Mouse (Mus musculus) ES-E14 (cell line): ENCODE measurements around the gene Arid5b. TPM values are rescaled to one million over a fixed set of nuclear protein-coding genes. Genes with fewer than 3 reads are reported as not detected.

Source experiments
- DNase-seq: peaks from one replicate; pipeline ENCODE4 v3.0.0-alpha.2; 2013; ENCODE audit warnings: low read depth, low spot score
- H3K27ac ChIP-seq: 2 replicates; pipeline ENCODE4 v1.5.1; 2012; ENCODE audit warnings: low read depth, mild to moderate bottlenecking, low read length, moderate library complexity, mixed read lengths; ENCODE audit not compliant: poor library complexity, insufficient read depth, severe bottlenecking
- H3K36me3 ChIP-seq: 2 replicates; pipeline ENCODE4 v1.6.1; 2012; ENCODE audit warnings: mild to moderate bottlenecking, low read length, moderate library complexity, mixed read lengths; ENCODE audit not compliant: control insufficient read depth, poor library complexity, insufficient read depth, severe bottlenecking
- H3K4me1 ChIP-seq, 2 experiments: fragments of 150-350 bp in 1 of 2; sonication (generic) in 1 of 2; 2 replicates each; pipeline ENCODE4 v1.6.1; 2012; ENCODE audit warnings: low read length in 2 of 2, mild to moderate bottlenecking in 1 of 2, mixed read lengths in 1 of 2; ENCODE audit not compliant: control insufficient read depth in 2 of 2, insufficient read depth in 2 of 2, poor library complexity in 1 of 2
- H3K4me3 ChIP-seq, 2 experiments: fragments of 150-350 bp in 1 of 2; sonication (generic) in 1 of 2; 2 replicates each; pipeline ENCODE4 v1.5.1; 2012; ENCODE audit warnings: low read length in 2 of 2, low read depth in 1 of 2, mild to moderate bottlenecking in 1 of 2, mixed read lengths in 1 of 2; ENCODE audit not compliant: insufficient read depth in 1 of 2, poor library complexity in 1 of 2, severe bottlenecking in 1 of 2
- H3K9ac ChIP-seq: 2 replicates; pipeline ENCODE4 v1.6.1; 2012; ENCODE audit warnings: low read depth, mild to moderate bottlenecking, low read length, mixed read lengths; ENCODE audit not compliant: poor library complexity, insufficient read depth, severe bottlenecking
- H3K9me3 ChIP-seq: fragments of 150-350 bp; sonication (generic); 2 replicates; pipeline ENCODE4 v1.6.1; 2012; ENCODE audit warnings: low read depth, mild to moderate bottlenecking, low read length; ENCODE audit not compliant: control insufficient read depth, insufficient read depth
- CHD2 ChIP-seq: IDR thresholded peaks from 2 replicates; pipeline ENCODE4 v1.6.1; 2014; ENCODE audit warnings: mild to moderate bottlenecking, low read depth, low read length, inconsistent platforms
- HCFC1 ChIP-seq: IDR thresholded peaks from 2 replicates; pipeline ENCODE4 v1.6.1; 2012; ENCODE audit warnings: low read length, inconsistent platforms, borderline replicate concordance; ENCODE audit not compliant: insufficient read depth
- MAFK ChIP-seq: IDR thresholded peaks from 2 replicates; pipeline ENCODE4 v1.6.1; 2014; ENCODE audit warnings: mild to moderate bottlenecking, low read depth, low read length, inconsistent platforms; ENCODE audit not compliant: insufficient read depth
- ZC3H11A ChIP-seq: IDR thresholded peaks from 2 replicates; pipeline ENCODE4 v1.6.1; 2012; ENCODE audit warnings: low read depth, mild to moderate bottlenecking, inconsistent platforms, low read length, borderline replicate concordance
- ZNF384 ChIP-seq: IDR thresholded peaks from 2 replicates; pipeline ENCODE4 v1.6.1; 2012; ENCODE audit warnings: low read depth, low read length, inconsistent platforms
- in situ Hi-C, 2 experiments: fragments of 600-800 bp; cut with MboI; formaldehyde crosslinking; loops; one replicate each; pipeline ENCODE4 v1.15.1; 2025; ENCODE audit warnings: low sequenced_read_pairs in 2 of 2, inconsistent platforms in 1 of 2; ENCODE audit not compliant: unreplicated experiment in 2 of 2
- total RNA-seq: library from RNA; depleted of rRNA; stranded (reverse); fragments of 300-350 nt; gene quantifications from 2 replicates; pipeline ENCODE4 v1.2.3, GENCODE M21; 2012

Arid5b gene
- total RNA-seq, 1 experiment = 26.2 TPM

DNA sequence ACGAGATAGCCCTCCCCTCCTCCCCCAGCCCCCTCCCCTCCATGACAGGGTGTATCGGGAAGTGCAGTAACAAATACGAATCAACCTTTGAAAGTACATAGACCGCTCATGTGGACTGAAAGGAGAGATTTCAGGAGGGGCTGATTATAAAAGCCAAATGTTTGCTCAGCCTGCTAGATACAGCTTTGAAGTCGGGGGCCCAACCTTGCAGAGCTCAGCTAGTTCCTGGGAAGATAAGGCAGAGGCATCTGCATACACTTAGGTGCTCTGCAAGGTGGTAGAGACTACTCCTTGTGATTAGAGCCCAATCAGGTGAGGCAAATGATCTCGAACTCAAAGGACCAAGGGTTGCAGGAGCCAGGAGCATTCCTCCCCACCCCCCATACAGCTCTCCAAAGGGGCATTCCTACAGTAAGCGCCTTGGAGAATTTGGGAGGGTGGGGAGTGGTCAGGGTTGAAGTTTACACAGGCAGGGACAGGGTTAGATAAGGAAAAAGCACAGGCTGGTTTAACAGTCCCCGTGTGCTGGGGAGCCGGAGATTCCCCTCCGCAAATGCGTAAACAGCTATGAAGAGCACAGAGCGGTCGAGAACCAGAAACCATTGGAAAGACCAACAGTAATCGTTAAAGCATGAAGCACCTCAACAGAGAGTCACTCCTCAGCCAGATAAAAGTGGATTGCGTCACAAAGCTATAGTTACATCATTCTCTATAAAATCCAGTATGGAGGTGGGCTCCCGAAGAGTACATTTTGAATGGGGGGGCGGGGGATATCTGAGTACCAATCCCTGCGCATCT is 47.0 kb downstream of the Arid5b start:
- Histone ChIP-seq H3K4me1 (peaks cover 0 to 5% of the 10 kb centered on the region in 2 experiments; a peak in 3 of 4 replicates), H3K36me3 (no peaks in the 10 kb centered on the region), H3K4me3 (no peak overlapping the region), H3K9ac (no peak overlapping the region), H3K27ac (peak overlapping the region; percentile 37; the same call in 1 of the 2 replicates), H3K9me3 (no peaks in the 10 kb centered on the region)
- DNase-seq = no peak
- in situ Hi-C loops = no loop called here
- TF ChIP-seq ZC3H11A = no peak
- no peak for TF ChIP-seq CHD2
- TF ChIP-seq ZNF384 = no peak
- no peak for TF ChIP-seq HCFC1
- TF ChIP-seq MAFK = no peak

DNA sequence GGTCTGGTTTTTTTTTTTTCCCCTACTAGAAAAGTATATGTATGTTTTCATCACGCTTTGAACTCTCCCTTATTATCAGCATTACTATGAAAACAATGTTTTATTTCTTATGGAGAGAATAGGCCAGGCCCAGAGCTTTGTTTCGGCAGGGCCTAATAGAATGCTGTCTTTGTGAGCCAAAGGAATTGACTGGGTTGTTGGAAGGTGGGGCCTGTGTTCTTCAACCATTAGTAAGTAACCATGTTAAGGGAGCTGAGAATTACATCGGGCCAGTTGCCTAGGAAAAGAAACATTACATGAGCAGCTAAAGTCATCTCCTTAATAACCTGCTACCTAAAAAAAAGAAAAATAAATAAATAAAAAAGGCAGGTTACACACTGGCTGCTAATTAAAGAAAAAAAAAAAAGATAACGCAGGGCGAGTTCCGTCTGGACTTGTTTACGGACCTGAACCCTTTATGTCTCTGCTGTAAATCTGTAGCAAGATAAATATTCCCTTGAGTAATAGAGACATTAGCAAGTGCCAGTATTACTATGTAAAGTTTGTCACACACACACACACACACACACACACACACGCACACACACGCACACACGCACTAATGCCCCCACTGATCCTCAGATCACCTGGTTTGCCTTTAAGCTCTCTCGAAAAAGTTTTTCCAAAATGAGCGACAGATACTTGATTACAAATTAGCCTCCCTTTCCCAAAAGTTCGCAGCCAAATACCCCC is 47.7 kb downstream of the Arid5b start:
- Histone ChIP-seq H3K36me3 (no peaks in the 10 kb centered on the region), H3K9ac (no peak overlapping the region), H3K4me3 (peak overlapping the region in 1 of 2 experiments; percentile 9; a peak in 1 of 4 replicates), H3K4me1 (peaks cover 0 to 5% of the 10 kb centered on the region in 2 experiments; a peak in 3 of 4 replicates), H3K27ac (no peak overlapping the region; the same call in 1 of the 2 replicates), H3K9me3 (no peaks in the 10 kb centered on the region)
- in situ Hi-C loops = no loop called here
- TF ChIP-seq HCFC1 (no peak), MAFK (no peak), CHD2 (no peak)
- DNase-seq = no peak

DNA sequence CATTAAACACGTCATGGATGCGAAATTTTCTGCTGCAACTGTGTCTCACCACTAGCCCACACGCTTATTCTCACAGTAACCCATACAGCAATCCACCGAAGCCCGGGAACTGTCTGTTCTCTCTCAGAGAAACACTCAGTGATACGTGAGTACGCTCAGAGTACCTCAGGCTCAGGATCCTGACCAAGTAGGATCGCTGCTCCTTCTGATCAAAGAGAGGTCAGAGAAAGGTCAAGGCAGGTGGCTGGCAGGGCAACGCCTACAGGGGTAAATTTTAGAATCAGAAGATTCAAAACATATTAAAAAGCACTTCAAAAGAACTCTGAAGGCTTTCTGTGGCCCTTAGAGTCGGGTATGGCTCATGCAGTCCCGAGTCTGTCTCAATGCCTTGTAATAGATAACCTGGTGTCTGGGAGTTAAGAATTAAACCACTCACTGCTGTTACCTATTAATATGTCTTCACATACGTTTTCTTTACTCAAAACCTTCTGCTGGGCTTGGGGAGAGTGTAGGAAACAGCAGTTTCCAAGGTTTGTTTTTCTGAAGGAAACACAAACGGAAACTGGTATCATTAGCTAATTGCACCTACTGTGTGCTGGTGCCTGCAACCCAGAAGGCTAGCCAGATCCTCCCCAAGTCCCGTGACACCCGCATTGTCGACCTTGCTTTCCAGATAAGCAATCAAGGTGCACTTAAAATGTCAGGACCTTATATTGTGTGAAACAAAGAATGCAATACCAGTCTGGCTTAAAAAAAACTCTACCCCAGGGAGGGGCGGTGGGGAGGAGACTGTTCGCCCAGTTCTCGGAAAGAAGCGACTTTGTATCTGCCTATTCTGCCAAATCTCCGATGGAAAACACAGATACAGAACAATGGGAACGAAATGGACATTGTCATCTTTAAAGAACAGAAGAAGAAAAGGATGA is 48.6 kb downstream of the Arid5b start:
- 0 out of 4 replicates have a peak overlapping the region, but pooled peaks of 1 of the 2 experiments have one; percentile 6 for H3K4me3 ChIP-seq
- no peaks in the 10 kb centered on the region for H3K9me3 ChIP-seq
- TF ChIP-seq ZNF384 = peak; percentile 92
- no peak for TF ChIP-seq CHD2
- no peak for DNase-seq
- peaks cover 0 to 5% of the 10 kb centered on the region in 2 experiments; a peak in 3 of 4 replicates for H3K4me1 ChIP-seq
- peak overlapping the region; percentile 31; the same call in 1 of the 2 replicates for H3K27ac ChIP-seq
- no peak overlapping the region for H3K9ac ChIP-seq
- H3K36me3 ChIP-seq = no peaks in the 10 kb centered on the region
- in situ Hi-C loops = no loop called here

DNA sequence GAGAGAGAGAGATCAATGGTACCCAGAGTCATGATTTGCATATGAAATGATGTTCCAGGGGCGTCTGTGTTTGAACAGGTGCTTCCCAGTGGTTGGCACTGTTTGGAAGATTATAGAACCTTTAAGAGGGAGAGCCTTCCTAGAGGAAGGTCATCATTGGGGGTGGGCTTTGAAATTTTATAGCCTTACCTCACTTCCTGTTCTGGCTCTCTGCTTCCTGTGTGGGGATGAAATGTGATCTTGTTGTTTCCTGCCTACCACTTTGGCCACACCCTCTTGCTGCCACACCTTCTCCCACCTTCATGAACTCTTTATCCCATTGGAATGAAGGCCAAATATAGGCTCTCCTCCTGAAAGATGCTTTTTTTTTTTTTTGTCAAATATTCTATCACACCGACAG is 55.9 kb downstream of the Arid5b start:
- Histone ChIP-seq H3K9ac (no peak overlapping the region), H3K9me3 (no peaks in the 10 kb centered on the region), H3K27ac (no peak overlapping the region), H3K4me1 (no peaks in the 10 kb centered on the region), H3K36me3 (no peaks in the 10 kb centered on the region), H3K4me3 (no peak overlapping the region)
- in situ Hi-C loops = no loop called here
- DNase-seq = no peak
- TF ChIP-seq ZNF384 (no peak), ZC3H11A (no peak), HCFC1 (no peak), CHD2 (no peak), MAFK (no peak)
